Mouse (Mus musculus) hindbrain, embryonic 10.5 days (tissue): ENCODE results near the gene Cabcoco1. TPM values are rescaled to one million over a fixed set of nuclear protein-coding genes. Genes with fewer than 3 reads are reported as not detected.

Experiments used
- DNase-seq: peaks from one replicate; pipeline ENCODE4 v3.0.0-alpha.2; 2017; ENCODE audit warnings: low spot score
- H3K27ac ChIP-seq: fragments of 300-500 bp; sonication (generic); 2 replicates; pipeline ENCODE4 v1.5.1; 2016; ENCODE audit warnings: mild to moderate bottlenecking, moderate library complexity
- H3K27me3 ChIP-seq: fragments of 300-500 bp; sonication (generic); 2 replicates; pipeline ENCODE4 v1.6.1; 2016; ENCODE audit warnings: mild to moderate bottlenecking; ENCODE audit not compliant: poor library complexity, insufficient read depth, severe bottlenecking
- H3K36me3 ChIP-seq: fragments of 300-500 bp; sonication (generic); 2 replicates; pipeline ENCODE4 v1.6.1; 2016; ENCODE audit warnings: mild to moderate bottlenecking, moderate library complexity
- H3K4me1 ChIP-seq: fragments of 300-500 bp; sonication (generic); replicated peaks from 2 replicates; pipeline ENCODE4 v1.6.1; 2016; ENCODE audit warnings: mild to moderate bottlenecking
- H3K4me3 ChIP-seq: fragments of 300-500 bp; sonication (generic); 2 replicates; pipeline ENCODE4 v1.5.1; 2016; ENCODE audit warnings: mild to moderate bottlenecking, moderate library complexity
- H3K9me3 ChIP-seq: fragments of 300-500 bp; sonication (generic); 2 replicates; pipeline ENCODE4 v1.6.1; 2016; ENCODE audit warnings: mild to moderate bottlenecking, moderate library complexity
- WGBS: fragments of 180-500 bp; shearing (Covaris S2); methylation state at CpG from one replicate; pipeline ENCODE4 v1.1.7; 2016; 5-methylcytosine and 5-hydroxymethylcytosine counted together
- polyA plus RNA-seq: library from polyadenylated mRNA; unstranded; fragments of >200 nt; fragmentation: Nextera tagmentation; extraction: Ambion mirVana; gene quantifications from 2 replicates; pipeline ENCODE4 v1.2.1, GENCODE M21; 2016

The Cabcoco1 gene
- polyA plus RNA-seq, 1 experiment from 2014 or later: 0.71 TPM

DNA sequence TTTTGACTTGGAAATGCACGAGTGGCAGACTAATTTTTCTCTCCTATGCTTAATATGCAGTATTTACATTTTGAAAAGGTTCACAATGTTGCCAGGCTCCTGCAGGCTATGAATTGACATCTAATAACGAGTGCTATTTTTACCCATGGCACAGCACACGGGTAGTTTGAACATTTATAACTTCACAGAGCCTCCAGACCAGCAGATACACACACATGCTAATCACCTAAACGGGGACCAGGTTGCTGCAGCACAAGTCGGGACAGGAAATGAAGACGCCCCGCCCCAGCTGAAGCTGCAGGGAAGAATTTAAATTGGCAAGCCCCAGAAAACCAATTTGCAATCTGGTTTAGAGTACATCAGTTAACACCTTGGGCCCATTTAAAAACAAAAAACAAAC is 98.6 kb downstream of the Cabcoco1 start:
- H3K36me3 ChIP-seq: no peaks in the 10 kb centered on the region
- H3K27me3 ChIP-seq: no peaks in the 10 kb centered on the region
- H3K9me3 ChIP-seq: no peaks in the 10 kb centered on the region
- H3K27ac ChIP-seq: no peak overlapping the region
- 29% methylated on average over 7 of the region's 7 CpGs for WGBS
- H3K4me1 ChIP-seq: peaks cover 17% of the 10 kb centered on the region
- no peak overlapping the region for H3K4me3 ChIP-seq
- no peak for DNase-seq

GRCm38 (mm10) chr10:68442713-68443112 is 99.0 kb downstream of the Cabcoco1 start:
- no peak for DNase-seq
- Histone ChIP-seq H3K9me3 (no peaks in the 10 kb centered on the region), H3K27ac (no peak overlapping the region), H3K4me3 (no peak overlapping the region), H3K36me3 (no peaks in the 10 kb centered on the region), H3K27me3 (no peaks in the 10 kb centered on the region), H3K4me1 (peaks cover 17% of the 10 kb centered on the region)
- WGBS: 24% methylated on average over 3 of the region's 3 CpGs

DNA sequence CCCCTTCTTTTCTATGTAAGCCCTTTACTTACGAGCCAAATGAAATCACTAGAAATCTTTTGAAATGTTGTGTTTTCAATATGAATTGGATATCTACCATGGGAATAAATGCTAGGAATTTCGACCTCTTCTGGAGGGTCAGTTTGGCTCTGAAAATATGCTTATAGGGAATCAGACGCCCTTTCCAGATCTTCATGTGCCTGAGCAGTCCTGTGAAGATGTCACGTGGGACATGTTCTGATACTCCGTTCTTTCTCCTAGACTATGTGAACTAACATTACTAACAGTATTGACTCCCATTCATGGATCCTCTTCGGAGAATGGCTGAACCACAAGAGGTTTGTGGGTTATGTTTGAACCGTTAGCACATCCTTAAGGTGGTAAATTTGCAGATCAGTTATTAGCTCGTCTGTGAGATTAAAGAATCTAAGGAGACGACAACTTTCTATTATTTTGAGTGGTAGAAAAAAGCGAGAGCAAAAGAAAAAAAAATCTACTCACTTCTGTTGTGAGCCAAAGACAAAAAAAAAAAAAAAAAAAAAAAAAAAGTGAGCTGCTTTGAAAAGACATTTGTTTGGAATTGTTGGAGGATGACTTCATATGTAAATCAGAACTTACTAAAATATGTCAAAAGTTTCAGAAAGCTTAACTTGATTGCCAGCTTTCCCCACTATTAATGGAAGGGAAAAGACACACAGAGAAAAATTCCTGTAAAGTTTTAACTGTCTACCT is 99.6 kb downstream of the Cabcoco1 start:
- H3K27me3 ChIP-seq: no peaks in the 10 kb centered on the region
- H3K4me1 ChIP-seq: peaks cover 17% of the 10 kb centered on the region
- no peaks in the 10 kb centered on the region for H3K36me3 ChIP-seq
- H3K27ac ChIP-seq: no peak overlapping the region
- H3K9me3 ChIP-seq: no peaks in the 10 kb centered on the region
- no peak for DNase-seq
- no peak overlapping the region for H3K4me3 ChIP-seq
- WGBS: 65% methylated on average over 10 of the region's 10 CpGs

GRCm38 (mm10) chr10:68440515-68440914 is 101.2 kb downstream of the Cabcoco1 start:
- H3K36me3 ChIP-seq: no peaks in the 10 kb centered on the region
- no peak for DNase-seq
- WGBS: 88% methylated on average over 8 of the region's 8 CpGs

GRCm38 (mm10) chr10:68435754-68436153 is 105.9 kb downstream of the Cabcoco1 start:
- Histone ChIP-seq H3K9me3 (no peaks in the 10 kb centered on the region), H3K36me3 (no peaks in the 10 kb centered on the region), H3K27me3 (no peaks in the 10 kb centered on the region), H3K4me3 (no peak overlapping the region), H3K4me1 (no peaks in the 10 kb centered on the region), H3K27ac (no peak overlapping the region)
- 86% methylated on average over 7 of the region's 7 CpGs for WGBS
- no peak for DNase-seq

More at GRCm38 (mm10) chr10:68440515-68440914, 101.2 kb downstream of the Cabcoco1 start:
- Histone ChIP-seq H3K27me3 (no peaks in the 10 kb centered on the region), H3K9me3 (no peaks in the 10 kb centered on the region), H3K4me3 (no peak overlapping the region), H3K27ac (no peak overlapping the region), H3K4me1 (peaks cover 11% of the 10 kb centered on the region)

DNA sequence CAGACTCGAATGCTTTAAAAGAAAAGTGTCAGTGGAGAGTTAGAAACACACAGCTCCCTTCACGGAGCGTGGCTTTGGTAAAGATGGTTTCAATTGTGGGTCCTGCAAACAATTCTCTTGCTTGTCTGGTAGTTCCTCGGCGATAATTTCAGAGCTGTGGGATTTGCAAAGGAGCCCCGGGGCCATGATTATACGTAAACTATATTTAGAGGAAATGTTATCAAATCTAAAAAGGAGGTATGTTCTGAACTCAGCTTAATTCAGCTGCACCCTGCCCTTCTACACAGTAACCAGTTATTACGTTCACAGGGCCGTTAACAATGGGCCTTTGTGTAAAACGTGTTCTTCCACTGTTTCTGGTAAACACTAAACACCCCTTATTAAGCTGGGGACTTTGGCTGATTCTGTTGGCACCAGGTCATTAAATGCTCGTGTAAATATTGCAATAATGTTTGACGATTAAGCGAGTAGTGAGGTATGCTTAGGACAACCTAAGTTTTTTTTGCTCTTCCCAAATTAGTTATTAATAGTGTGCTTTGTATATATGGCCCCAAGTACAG is 106.6 kb downstream of the Cabcoco1 start:
- no peaks in the 10 kb centered on the region for H3K4me1 ChIP-seq
- no peak overlapping the region for H3K27ac ChIP-seq
- H3K27me3 ChIP-seq: no peaks in the 10 kb centered on the region
- 80% methylated on average over 13 of the region's 13 CpGs for WGBS
- no peaks in the 10 kb centered on the region for H3K36me3 ChIP-seq
- no peak for DNase-seq
- no peak overlapping the region for H3K4me3 ChIP-seq
- H3K9me3 ChIP-seq: no peaks in the 10 kb centered on the region

GRCm38 (mm10) chr10:68434045-68434639 is 107.6 kb downstream of the Cabcoco1 start:
- Histone ChIP-seq H3K27me3 (no peaks in the 10 kb centered on the region), H3K4me1 (no peaks in the 10 kb centered on the region), H3K27ac (no peak overlapping the region), H3K36me3 (no peaks in the 10 kb centered on the region), H3K4me3 (no peak overlapping the region), H3K9me3 (no peaks in the 10 kb centered on the region)
- DNase-seq: no peak
- 81% methylated on average over 9 of the region's 9 CpGs for WGBS

DNA sequence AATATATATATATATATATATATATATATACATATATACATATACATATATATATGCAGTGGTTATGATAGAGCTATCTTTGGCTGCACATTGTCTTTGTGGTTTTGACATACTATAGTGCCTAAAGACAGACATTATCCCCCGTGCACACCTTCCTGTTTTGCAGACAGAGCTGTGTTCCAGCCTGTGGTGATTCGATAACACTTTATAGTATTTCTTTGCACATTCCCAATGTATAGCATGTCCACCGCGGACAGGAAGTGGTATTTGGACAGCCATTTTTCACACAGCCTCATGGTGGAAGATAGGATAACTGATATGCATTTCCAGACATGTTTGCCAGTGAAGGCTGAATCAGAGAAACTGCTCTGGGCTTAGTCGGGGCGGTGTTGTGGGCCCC is 110.3 kb downstream of the Cabcoco1 start:
- no peak for DNase-seq
- Histone ChIP-seq H3K9me3 (no peaks in the 10 kb centered on the region), H3K27ac (no peak overlapping the region), H3K36me3 (no peaks in the 10 kb centered on the region), H3K4me3 (no peak overlapping the region), H3K27me3 (no peaks in the 10 kb centered on the region), H3K4me1 (no peaks in the 10 kb centered on the region)
- WGBS: 93% methylated on average over 6 of the region's 6 CpGs

DNA sequence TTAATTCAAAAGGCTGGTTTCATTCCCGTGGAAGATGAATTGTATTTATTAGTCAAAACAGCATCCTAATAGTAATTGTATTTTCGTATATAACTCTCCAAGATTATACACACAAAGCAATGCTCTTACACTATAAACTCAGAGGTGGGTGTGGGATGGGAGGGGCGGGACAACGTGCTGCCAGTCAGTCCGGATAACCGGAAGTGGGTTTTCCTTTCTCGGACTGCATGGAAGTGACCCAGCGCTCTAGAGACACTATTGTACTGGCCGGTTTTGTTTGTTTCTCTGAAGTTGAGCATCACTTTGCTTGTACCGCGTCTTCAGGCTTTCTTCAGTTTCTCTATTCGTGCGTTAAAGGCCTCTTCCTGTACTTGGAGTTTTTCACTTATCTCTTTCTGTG is 110.8 kb downstream of the Cabcoco1 start:
- Histone ChIP-seq H3K9me3 (no peaks in the 10 kb centered on the region), H3K27ac (no peak overlapping the region), H3K4me3 (no peak overlapping the region), H3K27me3 (no peaks in the 10 kb centered on the region), H3K36me3 (no peaks in the 10 kb centered on the region), H3K4me1 (no peaks in the 10 kb centered on the region)
- DNase-seq: no peak
- WGBS: 92% methylated on average over 13 of the region's 13 CpGs

- 89% methylated on average over 7 of the region's 7 CpGs for WGBS
- DNase-seq: no peak
- Histone ChIP-seq H3K9me3 (no peaks in the 10 kb centered on the region), H3K36me3 (no peaks in the 10 kb centered on the region), H3K4me1 (no peaks in the 10 kb centered on the region), H3K27ac (no peak overlapping the region), H3K4me3 (no peak overlapping the region), H3K27me3 (no peaks in the 10 kb centered on the region)
These were observed 121.2 kb downstream of the Cabcoco1 start for GRCm38 (mm10) chr10:68420393-68420920.

GRCm38 (mm10) chr10:68419893-68420292 is 121.8 kb downstream of the Cabcoco1 start:
- H3K9me3 ChIP-seq: no peaks in the 10 kb centered on the region
- DNase-seq: no peak
- no peaks in the 10 kb centered on the region for H3K4me1 ChIP-seq
- 77% methylated on average over 2 of the region's 2 CpGs for WGBS
- H3K36me3 ChIP-seq: no peaks in the 10 kb centered on the region
- no peak overlapping the region for H3K27ac ChIP-seq
- no peak overlapping the region for H3K4me3 ChIP-seq
- no peaks in the 10 kb centered on the region for H3K27me3 ChIP-seq

- H3K27me3 ChIP-seq: no peaks in the 10 kb centered on the region
- no peak for DNase-seq
- H3K4me1 ChIP-seq: no peaks in the 10 kb centered on the region
- 90% methylated on average over 13 of the region's 13 CpGs for WGBS
- no peak overlapping the region for H3K4me3 ChIP-seq
- no peak overlapping the region for H3K27ac ChIP-seq
- no peaks in the 10 kb centered on the region for H3K9me3 ChIP-seq
- no peaks in the 10 kb centered on the region for H3K36me3 ChIP-seq
These were observed 124.5 kb downstream of the Cabcoco1 start for GRCm38 (mm10) chr10:68417074-68417790.

DNA sequence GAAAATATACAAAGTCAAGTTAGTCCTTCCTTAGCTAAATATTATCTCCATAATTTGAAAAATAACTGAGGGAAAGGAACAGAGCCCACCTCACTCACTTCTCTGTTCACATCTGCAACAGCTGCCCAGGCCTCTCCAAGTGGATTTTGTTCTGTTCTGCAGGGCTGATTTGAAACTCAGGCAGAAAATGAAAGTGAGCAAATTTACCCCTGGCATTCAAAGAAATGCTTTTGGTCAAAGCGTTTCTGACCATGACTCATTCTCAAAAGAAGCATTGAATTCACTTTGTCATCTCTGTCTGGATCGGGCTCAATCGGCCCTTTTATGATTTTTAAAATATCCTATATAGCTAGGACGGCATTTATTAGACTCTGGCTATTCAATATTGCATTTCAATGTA is 135.8 kb downstream of the Cabcoco1 start:
- WGBS: 82% methylated on average over 4 of the region's 4 CpGs
- H3K27me3 ChIP-seq: no peaks in the 10 kb centered on the region
- H3K9me3 ChIP-seq: no peaks in the 10 kb centered on the region
- H3K36me3 ChIP-seq: no peaks in the 10 kb centered on the region
- H3K4me1 ChIP-seq: no peaks in the 10 kb centered on the region
- H3K4me3 ChIP-seq: no peak overlapping the region
- DNase-seq: no peak
- no peak overlapping the region for H3K27ac ChIP-seq
